Mouse (Mus musculus): ENCODE data around the gene Git1. TPM values are rescaled to one million over a fixed set of nuclear protein-coding genes. Genes with fewer than 3 reads are reported as not detected.

Gene Git1
- polyA plus RNA-seq, 1 experiment, result 110 TPM

DNA sequence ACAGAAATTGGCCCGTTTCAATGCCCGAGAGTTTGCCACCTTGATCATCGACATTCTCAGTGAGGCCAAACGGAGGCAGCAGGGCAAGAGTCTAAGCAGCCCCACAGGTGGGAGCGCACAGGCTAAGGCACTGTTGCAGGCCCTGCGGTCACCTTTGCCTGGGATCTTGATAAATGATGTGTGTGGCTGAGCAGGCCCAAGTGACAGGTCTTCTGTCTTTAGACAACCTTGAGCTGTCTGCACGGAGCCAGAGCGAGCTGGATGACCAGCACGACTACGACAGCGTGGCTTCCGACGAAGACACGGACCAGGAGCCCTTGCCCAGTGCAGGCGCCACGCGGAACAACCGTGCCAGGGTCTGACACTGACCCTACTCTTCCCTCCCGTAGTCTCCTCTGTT, 11.0 kb downstream of the Git1 start:
- Histone ChIP-seq H3K27ac (ENCODE audit: insufficient read depth, low read length) (no peak overlapping the region), H3K4me3 (replicated peaks; ENCODE audit: insufficient read depth, low read depth, low read length) (no peak overlapping the region), H3K27me3 (ENCODE audit: control insufficient read depth, insufficient read depth, low read length) (no peaks in the 10 kb centered on the region), H3K4me1 (ENCODE audit: control insufficient read depth, insufficient read depth, low read length) (peaks cover 24% of the 10 kb centered on the region)
- 94% methylated on average over 19 of the region's 19 CpGs for WGBS
- no peak for TF ChIP-seq CTCF (IDR thresholded peaks at IDR 0.05; ENCODE audit: borderline replicate concordance, insufficient read depth, low read depth, low read length)
- DNase-seq, result peak in 1 of 2 experiments; percentile 17

DNA sequence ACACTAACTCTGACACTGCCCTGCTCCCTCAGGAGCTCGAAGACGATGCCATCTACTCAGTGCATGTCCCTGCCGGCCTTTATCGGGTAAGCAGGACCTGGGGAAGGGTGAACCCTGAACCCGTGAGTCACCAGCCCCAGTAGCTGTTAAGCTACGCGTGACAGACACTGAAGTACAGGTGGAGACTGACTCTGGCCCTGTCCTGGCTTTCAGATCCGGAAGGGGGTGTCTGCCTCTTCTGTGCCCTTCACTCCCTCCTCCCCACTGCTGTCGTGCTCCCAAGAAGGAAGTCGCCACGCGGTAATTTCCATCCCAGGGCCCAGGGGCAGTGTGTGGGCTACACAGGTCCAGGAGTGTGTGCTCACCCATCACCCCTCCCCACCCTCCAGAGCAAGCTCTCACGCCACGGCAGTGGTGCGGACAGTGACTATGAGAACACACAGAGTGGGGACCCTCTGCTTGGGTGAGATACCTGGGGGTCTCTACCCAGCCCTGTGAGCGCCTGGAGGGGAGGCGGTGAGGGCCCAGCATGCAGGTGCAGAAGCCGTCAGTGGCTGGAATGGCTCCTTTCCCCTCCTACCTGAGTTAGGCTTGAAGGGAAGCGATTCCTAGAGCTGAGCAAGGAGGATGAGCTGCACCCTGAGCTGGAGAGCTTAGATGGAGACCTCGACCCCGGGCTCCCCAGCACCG, 12.1 kb downstream of the Git1 start:
- H3K4me1 ChIP-seq (ENCODE audit: control insufficient read depth, insufficient read depth, low read length), result peaks cover 14% of the 10 kb centered on the region
- 90% methylated on average over 22 of the region's 22 CpGs for WGBS
- H3K27me3 ChIP-seq (ENCODE audit: control insufficient read depth, insufficient read depth, low read length), result no peaks in the 10 kb centered on the region
- DNase-seq, result peak in 1 of 2 experiments; percentile 11
- H3K4me3 ChIP-seq (replicated peaks; ENCODE audit: insufficient read depth, low read depth, low read length), result no peak overlapping the region
- no peak for TF ChIP-seq CTCF (IDR thresholded peaks at IDR 0.05; ENCODE audit: borderline replicate concordance, insufficient read depth, low read depth, low read length)
- no peak for TF ChIP-seq POLR2A (IDR thresholded peaks at IDR 0.05; ENCODE audit: borderline replicate concordance, insufficient read depth, low read length)
- H3K27ac ChIP-seq (ENCODE audit: insufficient read depth, low read length), result no peak overlapping the region

- no peak overlapping the region for H3K27ac ChIP-seq (ENCODE audit: insufficient read depth, low read length)
- peak in 1 of 2 experiments; percentile 5 for DNase-seq
- H3K4me1 ChIP-seq (ENCODE audit: control insufficient read depth, insufficient read depth, low read length), result peaks cover 5% of the 10 kb centered on the region
- no peak for TF ChIP-seq CTCF (IDR thresholded peaks at IDR 0.05; ENCODE audit: borderline replicate concordance, insufficient read depth, low read depth, low read length)
- no peak for TF ChIP-seq POLR2A (IDR thresholded peaks at IDR 0.05; ENCODE audit: borderline replicate concordance, insufficient read depth, low read length)
- no peak overlapping the region for H3K4me3 ChIP-seq (replicated peaks; ENCODE audit: insufficient read depth, low read depth, low read length)
- WGBS, result 60% methylated on average over 14 of the region's 14 CpGs
- no peaks in the 10 kb centered on the region for H3K27me3 ChIP-seq (ENCODE audit: control insufficient read depth, insufficient read depth, low read length)
Observed at GRCm38 (mm10) chr11:77506273-77506672, 12.9 kb downstream of the Git1 start.

DNA sequence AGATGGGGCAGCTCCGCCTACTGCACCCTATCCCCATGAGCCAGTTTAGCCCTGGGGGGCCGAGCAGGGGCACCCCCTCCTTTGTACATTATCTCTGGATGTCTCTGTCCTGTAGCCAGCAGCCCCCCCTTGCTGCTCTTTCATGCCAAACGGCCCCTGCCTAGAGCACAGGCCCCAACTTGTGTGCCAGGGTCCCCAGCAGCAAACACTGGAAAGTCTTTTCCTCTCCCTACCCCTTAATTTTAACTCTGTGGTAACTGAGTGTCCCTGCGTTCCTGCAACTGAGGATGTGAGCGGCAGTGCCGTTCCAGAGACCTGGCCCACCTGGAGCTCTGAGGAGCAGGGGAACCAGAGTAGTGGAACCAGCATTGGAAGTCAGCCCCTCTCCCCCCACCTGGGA, 13.6 kb downstream of the Git1 start:
- Histone ChIP-seq H3K4me1 (ENCODE audit: control insufficient read depth, insufficient read depth, low read length) (peaks cover 3% of the 10 kb centered on the region; the same call in 1 of the 2 replicates), H3K27ac (ENCODE audit: insufficient read depth, low read length) (no peak overlapping the region), H3K4me3 (replicated peaks; ENCODE audit: insufficient read depth, low read depth, low read length) (no peak overlapping the region), H3K27me3 (ENCODE audit: control insufficient read depth, insufficient read depth, low read length) (no peaks in the 10 kb centered on the region)
- TF ChIP-seq CTCF (IDR thresholded peaks at IDR 0.05; ENCODE audit: borderline replicate concordance, insufficient read depth, low read depth, low read length) (no peak), POLR2A (IDR thresholded peaks at IDR 0.05; ENCODE audit: borderline replicate concordance, insufficient read depth, low read length) (no peak)
- DNase-seq, result peak in 1 of 2 experiments; percentile 19
- WGBS, result 79% methylated on average over 6 of the region's 6 CpGs

GRCm38 (mm10) chr11:77507426-77507825, 14.1 kb downstream of the Git1 start:
- no peaks in the 10 kb centered on the region for H3K27me3 ChIP-seq (ENCODE audit: control insufficient read depth, insufficient read depth, low read length)
- peaks cover 3% of the 10 kb centered on the region; the same call in 1 of the 2 replicates for H3K4me1 ChIP-seq (ENCODE audit: control insufficient read depth, insufficient read depth, low read length)
- 70% methylated on average over 4 of the region's 4 CpGs for WGBS
- H3K27ac ChIP-seq (ENCODE audit: insufficient read depth, low read length), result no peak overlapping the region
- DNase-seq, result peak; percentile 14 to 21
- no peak overlapping the region for H3K4me3 ChIP-seq (replicated peaks; ENCODE audit: insufficient read depth, low read depth, low read length)
- TF ChIP-seq CTCF (IDR thresholded peaks at IDR 0.05; ENCODE audit: borderline replicate concordance, insufficient read depth, low read depth, low read length) (no peak), POLR2A (IDR thresholded peaks at IDR 0.05; ENCODE audit: borderline replicate concordance, insufficient read depth, low read length) (no peak)

- TF ChIP-seq CTCF (IDR thresholded peaks at IDR 0.05; ENCODE audit: borderline replicate concordance, insufficient read depth, low read depth, low read length), result peak; percentile 74; the same call in 1 of the 2 replicates
- no peak for TF ChIP-seq POLR2A (IDR thresholded peaks at IDR 0.05; ENCODE audit: borderline replicate concordance, insufficient read depth, low read length)
- H3K4me3 ChIP-seq (replicated peaks; ENCODE audit: insufficient read depth, low read depth, low read length), result peak overlapping the region; percentile 20
- 20% methylated on average over 49 of the region's 49 CpGs for WGBS
- H3K27me3 ChIP-seq (ENCODE audit: control insufficient read depth, insufficient read depth, low read length), result no peaks in the 10 kb centered on the region
- peak; percentile 76 to 81 for DNase-seq
- H3K4me1 ChIP-seq (ENCODE audit: control insufficient read depth, insufficient read depth, low read length), result peaks cover 3% of the 10 kb centered on the region; the same call in 1 of the 2 replicates
- H3K27ac ChIP-seq (ENCODE audit: insufficient read depth, low read length), result no peak overlapping the region
Observed at GRCm38 (mm10) chr11:77508068-77509021, 15.0 kb downstream of the Git1 start.

DNA sequence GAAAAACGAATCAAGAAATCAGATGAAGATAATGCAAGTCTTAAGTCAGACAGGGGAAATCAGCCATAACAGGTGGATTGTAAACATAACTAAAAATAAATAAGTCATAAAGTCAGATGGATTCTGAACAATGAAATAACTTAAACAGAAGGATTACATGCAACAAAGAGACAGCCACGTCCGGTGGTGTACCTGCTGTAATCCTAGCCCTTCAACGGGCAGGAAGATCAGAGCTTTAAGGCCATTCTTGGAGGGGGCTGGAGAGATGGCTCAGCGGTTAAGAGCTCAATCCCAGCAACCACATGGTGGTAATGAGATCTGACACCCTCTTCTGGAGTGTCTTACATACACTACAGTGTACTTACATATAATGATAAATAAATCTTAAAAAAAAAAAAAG, 18.0 kb downstream of the Git1 start:
- H3K27me3 ChIP-seq (ENCODE audit: control insufficient read depth, insufficient read depth, low read length), result no peaks in the 10 kb centered on the region
- no peak overlapping the region for H3K4me3 ChIP-seq (replicated peaks; ENCODE audit: insufficient read depth, low read depth, low read length)
- TF ChIP-seq POLR2A (IDR thresholded peaks at IDR 0.05; ENCODE audit: borderline replicate concordance, insufficient read depth, low read length), result no peak
- TF ChIP-seq CTCF (IDR thresholded peaks at IDR 0.05; ENCODE audit: borderline replicate concordance, insufficient read depth, low read depth, low read length), result no peak
- 83% methylated on average over 5 of the region's 5 CpGs for WGBS
- 0 out of 2 replicates have a peak, but pooled peaks cover 3% of the 10 kb centered on the region for H3K4me1 ChIP-seq (ENCODE audit: control insufficient read depth, insufficient read depth, low read length)
- DNase-seq, result no peak
- H3K27ac ChIP-seq (ENCODE audit: insufficient read depth, low read length), result no peak overlapping the region

All from cerebellum, adult 2 months (tissue).